Mouse (Mus musculus) small intestine, adult 2 months (tissue): ENCODE results near the gene Hcar1. TPM values are rescaled to one million over a fixed set of nuclear protein-coding genes. Genes with fewer than 3 reads are reported as not detected.

Source experiments
- H3K27ac ChIP-seq: fragments of 200-500 bp; 2 replicates; pipeline ENCODE4 v1.5.1; 2012; ENCODE audit warnings: low read depth, low read length, control low read depth, inconsistent platforms; ENCODE audit not compliant: insufficient read depth
- H3K27me3 ChIP-seq: fragments of 200-500 bp; 2 replicates; pipeline ENCODE4 v1.6.1; 2012; ENCODE audit warnings: mild to moderate bottlenecking, moderate library complexity, low read length, inconsistent platforms; ENCODE audit not compliant: control insufficient read depth, insufficient read depth
- H3K36me3 ChIP-seq: fragments of 200-500 bp; 2 replicates; pipeline ENCODE4 v1.6.1; 2012; ENCODE audit warnings: mild to moderate bottlenecking, low read length, control low read depth, inconsistent platforms; ENCODE audit not compliant: control insufficient read depth, insufficient read depth
- H3K4me1 ChIP-seq: fragments of 200-500 bp; 2 replicates; pipeline ENCODE4 v1.6.1; 2012; ENCODE audit warnings: low read length, inconsistent platforms, mixed read lengths; ENCODE audit not compliant: control insufficient read depth, insufficient read depth, insufficient read length
- H3K4me3 ChIP-seq: fragments of 200-500 bp; 2 replicates; pipeline ENCODE4 v1.5.1; 2012; ENCODE audit warnings: low read depth, mild to moderate bottlenecking, control low read depth, inconsistent platforms, low read length, moderate library complexity
- CTCF ChIP-seq: fragments of 200-500 bp; IDR thresholded peaks from 2 replicates; pipeline ENCODE4 v1.5.1; 2012; ENCODE audit warnings: low read depth, mild to moderate bottlenecking, control low read depth, inconsistent platforms, low read length, moderate library complexity, mixed read lengths; ENCODE audit not compliant: insufficient replicate concordance, insufficient read length; ENCODE audit errors: extremely low read depth
- POLR2A ChIP-seq: fragments of 200-500 bp; IDR thresholded peaks from 2 replicates; pipeline ENCODE4 v1.6.1; 2012; ENCODE audit warnings: low read depth, mild to moderate bottlenecking, control low read depth, inconsistent platforms, low read length, moderate library complexity
- WGBS: fragments of 180-500 bp; shearing (Covaris S2); methylation state at CpG from one replicate; pipeline ENCODE4 v1.1.7; 2018; 5-methylcytosine and 5-hydroxymethylcytosine counted together
- polyA plus RNA-seq: library from polyadenylated mRNA; depleted of rRNA; stranded (reverse); fragments of >200 nt; gene quantifications from 2 replicates; pipeline ENCODE4 v1.2.3, GENCODE M21; 2012

Hcar1 gene
- polyA plus RNA-seq, 1 experiment, result 3.9 TPM

DNA sequence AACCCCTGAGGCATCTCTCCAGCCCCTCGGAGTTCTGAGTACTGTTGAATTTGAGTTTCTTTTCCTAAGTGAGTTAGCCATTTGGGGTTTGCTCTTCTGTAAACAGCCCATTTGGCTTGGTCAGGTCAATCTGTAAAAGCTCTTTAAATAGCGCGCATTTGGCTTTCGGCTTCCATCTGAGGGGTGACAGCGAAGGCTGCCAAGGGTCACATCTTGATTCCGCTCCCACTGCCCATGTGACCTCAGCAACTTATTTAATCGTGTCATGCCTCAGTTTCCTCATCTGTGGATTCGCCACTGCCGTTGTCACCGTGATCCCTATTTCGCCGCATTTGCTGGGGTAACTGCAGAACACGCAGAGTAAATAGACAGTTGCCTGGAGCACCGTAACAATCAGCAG, 35.5 kb downstream of the Hcar1 start:
- WGBS, result 80% methylated on average over 14 of the region's 14 CpGs
- Histone ChIP-seq H3K4me3 (no peak overlapping the region), H3K27me3 (no peaks in the 10 kb centered on the region), H3K27ac (0 out of 2 replicates have a peak overlapping the region, but pooled peaks have one; percentile 45), H3K36me3 (no peaks in the 10 kb centered on the region), H3K4me1 (no peaks in the 10 kb centered on the region)
- TF ChIP-seq CTCF (no peak), POLR2A (no peak)

DNA sequence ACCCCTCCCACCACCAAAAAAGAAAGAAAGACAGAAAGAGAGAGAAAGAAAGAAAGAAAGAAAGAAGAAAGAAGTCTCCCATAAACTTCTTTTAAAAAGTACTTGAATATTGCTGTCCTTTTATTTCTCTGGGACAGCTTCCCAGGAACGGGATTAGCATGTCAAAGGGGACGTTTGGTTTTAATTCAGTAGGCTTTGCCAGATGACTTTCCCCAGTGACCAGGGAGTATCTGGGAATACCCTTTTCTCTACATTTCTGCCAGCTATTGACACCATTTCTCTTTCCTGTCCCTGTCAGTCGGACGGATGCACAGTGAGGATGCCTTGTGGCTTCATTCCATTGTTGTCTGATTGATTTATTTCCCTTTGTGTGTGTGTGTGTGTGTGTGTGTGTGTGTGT, 36.0 kb downstream of the Hcar1 start:
- TF ChIP-seq CTCF (no peak), POLR2A (no peak)
- Histone ChIP-seq H3K27me3 (no peaks in the 10 kb centered on the region), H3K4me3 (no peak overlapping the region), H3K4me1 (no peaks in the 10 kb centered on the region), H3K27ac (peak overlapping the region; percentile 45; the same call in 1 of the 2 replicates), H3K36me3 (no peaks in the 10 kb centered on the region)
- WGBS, result 71% methylated on average over 4 of the region's 4 CpGs

GRCm38 (mm10) chr5:123842935-123843282, 36.9 kb downstream of the Hcar1 start:
- no peak overlapping the region for H3K27ac ChIP-seq
- no peaks in the 10 kb centered on the region for H3K4me1 ChIP-seq
- no peak overlapping the region for H3K4me3 ChIP-seq
- H3K27me3 ChIP-seq, result no peaks in the 10 kb centered on the region
- no peaks in the 10 kb centered on the region for H3K36me3 ChIP-seq
- TF ChIP-seq CTCF (no peak), POLR2A (no peak)
- 67% methylated on average over 3 of the region's 3 CpGs for WGBS

DNA sequence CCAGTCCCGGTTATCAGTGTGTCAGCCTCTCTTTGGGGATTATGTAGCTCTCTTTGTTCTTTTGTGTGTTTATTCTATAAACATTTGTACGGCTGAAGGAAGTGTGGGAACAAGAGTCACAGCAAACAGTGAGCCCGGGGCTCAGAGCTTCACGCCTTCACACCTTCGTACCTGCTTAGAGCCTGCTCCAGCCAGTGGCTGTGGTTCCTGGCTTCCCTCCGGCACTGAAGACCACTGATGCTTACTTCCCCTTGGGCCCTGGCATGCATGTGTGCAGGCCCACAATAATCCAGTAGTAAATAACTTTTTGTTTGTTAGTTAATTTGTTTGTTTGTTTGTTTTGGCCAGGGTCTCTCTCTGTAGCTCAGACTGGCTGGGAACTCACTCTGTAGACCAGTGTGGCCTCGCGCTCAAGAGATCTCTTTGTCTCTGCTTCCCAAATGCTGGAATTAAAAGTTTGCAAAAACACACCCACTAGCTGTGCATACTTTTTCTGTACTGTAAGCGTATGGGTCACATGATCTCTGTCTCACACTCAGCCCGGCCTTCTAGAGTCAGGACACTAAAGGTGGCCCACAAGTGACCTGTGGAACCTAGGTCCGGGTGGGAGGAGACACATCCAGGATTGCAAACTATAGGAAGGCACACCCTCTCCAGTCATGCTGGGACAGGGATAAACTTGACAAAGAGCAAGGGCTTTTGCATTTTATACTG, 37.4 kb downstream of the Hcar1 start:
- no peak for TF ChIP-seq POLR2A
- TF ChIP-seq CTCF, result no peak
- Histone ChIP-seq H3K27ac (no peak overlapping the region), H3K4me3 (no peak overlapping the region), H3K27me3 (no peaks in the 10 kb centered on the region), H3K36me3 (no peaks in the 10 kb centered on the region), H3K4me1 (no peaks in the 10 kb centered on the region)
- WGBS, result 55% methylated on average over 11 of the region's 11 CpGs

DNA sequence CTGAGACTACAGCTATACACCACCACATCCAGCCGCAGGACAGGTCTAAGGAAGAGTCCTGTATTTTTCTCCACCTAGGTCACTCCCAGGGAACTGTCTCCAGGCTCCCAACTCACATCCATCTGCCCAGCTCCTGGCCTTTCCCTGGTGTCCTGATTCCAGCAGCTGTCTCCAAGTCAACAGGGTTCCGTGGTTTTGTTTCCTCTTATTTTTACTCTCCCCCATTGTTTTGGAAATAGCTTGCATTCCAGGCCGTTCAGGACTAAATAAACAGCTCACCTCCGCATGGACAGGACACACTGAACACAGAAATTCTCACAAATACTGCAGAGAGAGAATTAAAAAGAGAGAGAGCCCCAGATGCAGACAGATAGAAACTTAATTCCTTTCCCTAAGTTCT, 42.4 kb downstream of the Hcar1 start:
- WGBS, result 51% methylated on average over 4 of the region's 4 CpGs
- no peaks in the 10 kb centered on the region for H3K27me3 ChIP-seq
- H3K4me1 ChIP-seq, result no peaks in the 10 kb centered on the region
- H3K36me3 ChIP-seq, result no peaks in the 10 kb centered on the region
- TF ChIP-seq POLR2A, result no peak
- TF ChIP-seq CTCF, result no peak
- no peak overlapping the region for H3K27ac ChIP-seq
- H3K4me3 ChIP-seq, result no peak overlapping the region

- TF ChIP-seq POLR2A (no peak), CTCF (no peak)
- no peak overlapping the region for H3K4me3 ChIP-seq
- WGBS, result 77% methylated on average over 3 of the region's 3 CpGs
- H3K27ac ChIP-seq, result no peak overlapping the region
- H3K27me3 ChIP-seq, result no peaks in the 10 kb centered on the region
- no peaks in the 10 kb centered on the region for H3K4me1 ChIP-seq
- no peaks in the 10 kb centered on the region for H3K36me3 ChIP-seq
Measured at GRCm38 (mm10) chr5:123834836-123835235, 45.0 kb downstream of the Hcar1 start.

DNA sequence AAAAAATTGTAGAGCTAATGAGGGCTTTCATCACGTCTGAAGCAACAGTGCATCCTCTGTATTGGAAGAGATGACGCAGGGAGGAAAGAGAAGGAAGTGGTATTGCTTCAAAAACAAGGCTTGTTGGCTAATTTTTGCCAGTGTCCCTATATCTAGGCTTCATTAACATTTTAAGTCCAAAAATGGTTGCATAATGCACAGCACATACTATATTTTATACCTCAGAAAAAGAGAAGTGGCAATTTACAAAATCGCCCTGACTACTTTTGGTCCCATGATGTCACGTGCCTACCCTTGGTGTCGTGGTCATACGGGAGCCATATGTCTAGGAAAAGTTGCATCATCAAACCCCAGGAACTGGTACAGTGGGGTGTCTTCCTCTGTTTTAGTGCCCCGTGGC, 47.5 kb downstream of the Hcar1 start:
- Histone ChIP-seq H3K4me3 (no peak overlapping the region), H3K27me3 (no peaks in the 10 kb centered on the region), H3K27ac (no peak overlapping the region), H3K36me3 (no peaks in the 10 kb centered on the region), H3K4me1 (no peaks in the 10 kb centered on the region)
- TF ChIP-seq CTCF (no peak), POLR2A (no peak)
- 72% methylated on average over 7 of the region's 7 CpGs for WGBS
